Mouse (Mus musculus): ENCODE data around the gene Rad51c. TPM values are rescaled to one million over a fixed set of nuclear protein-coding genes. Genes with fewer than 3 reads are reported as not detected.

Rad51c gene
- polyA plus RNA-seq, 1 experiment from 2014 or later = 13.6 TPM

DNA sequence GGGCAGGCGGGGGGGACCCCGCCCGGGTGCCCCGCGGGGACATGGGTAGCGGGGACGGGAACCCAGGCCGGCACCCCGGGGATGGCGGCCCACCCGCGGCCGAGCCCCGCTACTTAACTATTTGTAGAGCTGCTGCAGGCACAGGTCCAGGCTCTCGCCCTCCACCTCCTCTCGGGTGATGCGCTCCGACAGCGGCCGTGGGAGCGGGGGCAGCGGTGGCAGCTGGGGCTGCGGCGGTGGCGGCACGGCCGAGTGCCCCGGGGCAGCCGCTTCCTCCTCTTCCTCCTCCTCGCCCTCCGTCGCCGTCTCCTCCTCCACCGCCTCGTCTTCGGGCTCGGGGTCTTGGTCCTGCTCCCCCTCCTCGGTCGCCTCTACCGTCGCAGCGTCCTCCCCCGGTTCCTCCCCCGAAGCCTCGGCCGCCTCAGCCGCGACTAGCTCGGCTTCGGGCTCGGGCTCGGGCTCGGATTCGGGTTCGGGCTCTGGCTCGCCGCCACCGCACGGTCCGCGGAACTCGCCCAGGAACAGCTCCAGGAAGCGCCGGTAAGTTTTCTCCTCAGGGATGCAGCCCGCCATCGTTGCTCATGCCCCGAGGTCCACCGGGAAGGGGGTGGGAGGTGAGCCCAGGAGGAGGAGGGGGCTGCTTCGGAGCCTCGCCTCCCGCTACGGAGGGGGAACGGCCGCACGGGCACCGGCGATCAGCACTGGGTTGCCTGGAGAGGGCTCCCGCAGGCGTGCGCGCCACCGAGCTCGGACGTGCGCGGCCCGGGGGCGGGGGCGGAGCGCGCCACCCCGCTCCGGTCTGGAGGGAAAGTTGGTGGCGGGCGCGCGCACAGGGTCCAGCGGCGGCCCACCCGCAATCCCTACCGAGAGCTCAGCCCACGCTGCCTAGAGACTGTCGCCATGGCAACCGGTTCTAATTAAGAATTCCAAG lies 46.2 kb downstream of the Rad51c start, which contains the start of gene Ppm1e:
Gene Ppm1e (minus strand): TSS at position 693 of the 931 bp plus-strand sequence.
- peak within 1 kb of the TSS; percentile 71 for H3K27ac ChIP-seq (ENCODE audit: low read depth, low read length)
- no peaks in the 10 kb centered on the region; the same call in 1 of the 2 replicates for H3K27me3 ChIP-seq (ENCODE audit: control insufficient read depth, insufficient read depth, low read length)
- H3K4me1 ChIP-seq (ENCODE audit: control insufficient read depth, insufficient read depth, low read length) = peaks cover 4% of the 10 kb centered on the region; the same call in 1 of the 2 replicates
- H3K4me3 ChIP-seq (ENCODE audit: low read depth, low read length) = peak within 1 kb of the TSS; percentile 90
- H3K9me3 ChIP-seq (ENCODE audit: control insufficient read depth, low read length) = no peaks in the 10 kb centered on the region
- ATAC-seq (ENCODE audit: low FRiP score) (peak; percentile 96), DNase-seq (ENCODE audit: low spot score, missing footprints) (peak; percentile 99)
- H3K36me3 ChIP-seq (ENCODE audit: control insufficient read depth, insufficient read depth, low read length) = no peaks in the 10 kb centered on the region
- WGBS = under 1% methylated on average over 80 of the region's 104 CpGs
- H3K9ac ChIP-seq (ENCODE audit: low read length) = peak within 1 kb of the TSS; percentile 84
- H3K4me2 ChIP-seq = peak within 1 kb of the TSS; percentile 85

DNA sequence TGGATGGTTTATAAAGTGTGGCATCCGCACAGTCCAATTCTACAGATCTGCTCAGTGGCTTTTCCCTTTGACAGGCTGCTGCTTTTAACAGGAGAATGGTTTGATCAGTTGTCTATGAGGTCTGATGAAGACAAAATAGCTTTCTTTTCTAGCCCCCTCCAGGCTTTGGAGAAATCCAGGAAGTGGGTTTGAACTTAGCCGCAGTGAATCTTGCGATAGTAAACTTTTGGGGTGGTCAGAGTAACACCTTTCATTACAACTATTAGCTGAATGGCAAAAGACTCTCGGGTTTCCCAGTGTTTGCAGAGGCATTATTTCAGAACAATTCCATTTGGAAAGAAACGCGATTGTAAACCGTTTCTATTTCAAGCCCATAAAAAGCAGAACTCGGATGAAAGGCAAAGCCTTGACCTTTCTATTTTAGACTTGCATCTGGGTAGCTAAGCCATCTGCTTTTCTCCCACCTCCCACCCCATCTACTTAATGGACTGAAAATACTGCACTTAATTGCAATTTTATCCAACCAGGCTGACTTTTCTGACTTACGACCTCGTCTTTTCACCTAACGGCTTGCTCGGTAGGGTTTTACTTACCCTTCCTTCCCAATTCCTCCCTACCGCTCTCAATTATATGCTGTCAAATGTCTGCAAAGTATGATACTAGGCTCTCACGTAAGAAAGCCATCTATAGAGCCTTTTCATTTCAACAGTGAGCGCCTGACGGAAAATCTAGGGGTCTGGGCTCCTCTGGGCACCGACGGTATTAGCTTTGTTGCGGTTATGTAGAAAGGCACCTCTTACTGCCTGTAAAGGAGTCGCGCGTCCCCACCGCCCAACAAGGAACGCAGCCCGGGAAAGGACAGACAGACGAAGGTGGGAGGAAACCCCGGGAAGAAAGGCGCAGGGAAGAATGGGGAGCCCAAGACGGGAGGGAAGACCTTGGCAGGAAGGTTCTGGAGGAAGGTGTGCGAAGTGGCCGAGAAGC lies 47.1 kb downstream of the Rad51c start:
- Histone ChIP-seq H3K9me3 (ENCODE audit: control insufficient read depth, low read length) (no peaks in the 10 kb centered on the region), H3K4me1 (ENCODE audit: control insufficient read depth, insufficient read depth, low read length) (peaks cover 4% of the 10 kb centered on the region; the same call in 1 of the 2 replicates), H3K27ac (ENCODE audit: low read depth, low read length) (peak overlapping the region; percentile 71; the same call in 1 of the 2 replicates), H3K36me3 (ENCODE audit: control insufficient read depth, insufficient read depth, low read length) (no peaks in the 10 kb centered on the region), H3K27me3 (ENCODE audit: control insufficient read depth, insufficient read depth, low read length) (no peaks in the 10 kb centered on the region; the same call in 1 of the 2 replicates), H3K9ac (ENCODE audit: low read length) (peak overlapping the region; percentile 84), H3K4me3 (ENCODE audit: low read depth, low read length) (peak overlapping the region; percentile 90), H3K4me2 (peak overlapping the region; percentile 85)
- ATAC-seq (ENCODE audit: low FRiP score) (no peak; the same call in 1 of the 2 replicates), DNase-seq (ENCODE audit: low spot score, missing footprints) (peak; percentile 96)
- 6% methylated on average over 31 of the region's 31 CpGs for WGBS

DNA sequence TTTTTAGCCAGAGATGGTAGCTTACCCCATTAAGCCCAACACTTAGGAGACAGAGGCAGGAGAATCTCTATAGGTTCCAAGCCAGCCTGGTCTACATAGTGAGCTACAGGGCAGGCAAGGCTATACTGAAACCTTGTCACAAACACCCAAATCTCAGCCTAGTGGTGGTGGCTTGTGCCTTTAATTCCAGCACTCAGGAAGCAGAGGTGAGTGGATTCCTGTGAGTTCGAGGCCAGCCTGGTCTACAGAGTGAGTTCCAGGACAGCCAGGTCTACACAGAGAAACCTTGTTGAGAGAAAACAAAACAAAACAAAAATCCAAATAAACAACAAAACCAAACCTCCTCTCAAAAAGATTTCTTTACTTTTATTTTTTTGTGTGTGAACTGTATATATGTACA lies 49.9 kb downstream of the Rad51c start:
- no peaks in the 10 kb centered on the region for H3K36me3 ChIP-seq (ENCODE audit: control insufficient read depth, insufficient read depth, low read length)
- H3K4me3 ChIP-seq (ENCODE audit: low read depth, low read length) = no peak overlapping the region
- DNase-seq (ENCODE audit: low spot score, missing footprints) (peak; percentile 56), ATAC-seq (ENCODE audit: low FRiP score) (no peak)
- H3K9me3 ChIP-seq (ENCODE audit: control insufficient read depth, low read length) = no peaks in the 10 kb centered on the region
- no peaks in the 10 kb centered on the region; the same call in 1 of the 2 replicates for H3K27me3 ChIP-seq (ENCODE audit: control insufficient read depth, insufficient read depth, low read length)
- no peak overlapping the region for H3K4me2 ChIP-seq
- no peak overlapping the region for H3K9ac ChIP-seq (ENCODE audit: low read length)
- WGBS = 96% methylated on average over 1 of the region's 1 CpGs
- H3K4me1 ChIP-seq (ENCODE audit: control insufficient read depth, insufficient read depth, low read length) = peaks cover 4% of the 10 kb centered on the region; the same call in 1 of the 2 replicates
- H3K27ac ChIP-seq (ENCODE audit: low read depth, low read length) = no peak overlapping the region

DNA sequence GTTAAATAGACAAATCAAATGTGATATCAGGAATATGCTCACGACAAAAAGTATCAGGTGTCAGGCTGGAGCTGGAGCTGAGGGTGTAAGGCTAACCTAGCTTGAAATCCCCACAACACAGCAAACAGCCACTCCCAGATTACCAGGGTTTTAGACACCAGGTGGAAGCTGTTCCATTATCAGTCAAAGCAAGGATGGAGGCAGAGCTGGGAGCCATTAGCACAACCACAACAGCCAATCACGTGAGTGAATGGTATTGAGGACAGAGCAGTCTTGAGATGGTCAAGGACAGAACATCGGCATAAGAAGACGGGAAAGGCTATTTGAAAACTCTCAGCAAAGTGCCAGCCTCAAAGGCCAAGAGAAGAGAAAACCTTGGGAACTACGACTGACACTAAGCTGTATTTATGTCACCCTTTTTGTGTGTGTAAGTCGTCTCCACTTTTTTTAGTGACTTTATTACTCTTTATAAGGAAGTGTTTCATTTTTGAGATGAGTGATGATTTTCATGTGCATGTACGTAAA lies 51.0 kb downstream of the Rad51c start:
- H3K36me3 ChIP-seq (ENCODE audit: control insufficient read depth, insufficient read depth, low read length) = no peaks in the 10 kb centered on the region
- H3K4me2 ChIP-seq = no peak overlapping the region
- H3K4me3 ChIP-seq (ENCODE audit: low read depth, low read length) = no peak overlapping the region
- WGBS = 88% methylated on average over 7 of the region's 7 CpGs
- DNase-seq (ENCODE audit: low spot score, missing footprints) = peak; percentile 61
- peaks cover 4% of the 10 kb centered on the region; the same call in 1 of the 2 replicates for H3K4me1 ChIP-seq (ENCODE audit: control insufficient read depth, insufficient read depth, low read length)
- no peaks in the 10 kb centered on the region for H3K9me3 ChIP-seq (ENCODE audit: control insufficient read depth, low read length)
- no peak for ATAC-seq (ENCODE audit: low FRiP score)
- H3K27me3 ChIP-seq (ENCODE audit: control insufficient read depth, insufficient read depth, low read length) = no peaks in the 10 kb centered on the region; the same call in 1 of the 2 replicates
- H3K27ac ChIP-seq (ENCODE audit: low read depth, low read length) = no peak overlapping the region
- H3K9ac ChIP-seq (ENCODE audit: low read length) = no peak overlapping the region

Other genes with a start within 250 kb of the Rad51c start
- 12.4 and 16.5 TPM in 2 replicates for gene Ppm1e, start 45.9 kb downstream of the Rad51c start, polyA plus RNA-seq (2014; fragmentation: Nextera tagmentation; extraction: Ambion mirVana)
- 0.21 and 0.30 TPM in 2 replicates for gene Tex14, start 111 bp upstream of the Rad51c start, polyA plus RNA-seq (2014; fragmentation: Nextera tagmentation; extraction: Ambion mirVana)
- not detected in 2 replicates for gene Gm11492, start 161.7 kb upstream of the Rad51c start, polyA plus RNA-seq (2014; fragmentation: Nextera tagmentation; extraction: Ambion mirVana)
- 9.0 and 11.4 TPM in 2 replicates for gene Sept4, start 163.9 kb upstream of the Rad51c start, polyA plus RNA-seq (2014; fragmentation: Nextera tagmentation; extraction: Ambion mirVana)
- 68.3 and 72.9 TPM in 2 replicates for gene Mtmr4, start 187.2 kb upstream of the Rad51c start, polyA plus RNA-seq (2014; fragmentation: Nextera tagmentation; extraction: Ambion mirVana)
- 0.15 and 0.31 TPM in 2 replicates for gene Hsf5, start 212.2 kb upstream of the Rad51c start, polyA plus RNA-seq (2014; fragmentation: Nextera tagmentation; extraction: Ambion mirVana)

All from midbrain, embryonic 11.5 days (tissue).